Mouse (Mus musculus) limb, embryonic 15.5 days (tissue): ENCODE data around the gene Aadacl2. TPM values are rescaled to one million over a fixed set of nuclear protein-coding genes. Genes with fewer than 3 reads are reported as not detected.

ENCODE experiments used
- polyA plus RNA-seq: library from polyadenylated mRNA; unstranded; fragments of >200 nt; fragmentation: Nextera tagmentation; extraction: Ambion mirVana; gene quantifications from 2 replicates; pipeline ENCODE4 v1.2.1, GENCODE M21; 2015

Gene Aadacl2
- polyA plus RNA-seq, 1 experiment from 2014 or later: 8.5 TPM

Other genes starting within 250 kb of the Aadacl2 start
- gene Gm8298, start 145.7 kb upstream of the Aadacl2 start, polyA plus RNA-seq: not detected in 2 replicates
- gene C130079G13Rik, start 81.5 kb upstream of the Aadacl2 start, polyA plus RNA-seq: 3.7 and 4.4 TPM in 2 replicates
- 0.87 and 1.2 TPM in 2 replicates for gene Aadac, start 19.0 kb downstream of the Aadacl2 start, polyA plus RNA-seq
- gene Sucnr1, start 75.1 kb downstream of the Aadacl2 start, polyA plus RNA-seq: 1.0 and 2.2 TPM in 2 replicates